Mouse (Mus musculus): ENCODE results near the gene Krt32. TPM values are rescaled to one million over a fixed set of nuclear protein-coding genes. Genes with fewer than 3 reads are reported as not detected.

Krt32 gene
- polyA plus RNA-seq (2012; ENCODE audit: insufficient read depth, insufficient read length, missing spikeins) = not detected in 2 replicates

DNA sequence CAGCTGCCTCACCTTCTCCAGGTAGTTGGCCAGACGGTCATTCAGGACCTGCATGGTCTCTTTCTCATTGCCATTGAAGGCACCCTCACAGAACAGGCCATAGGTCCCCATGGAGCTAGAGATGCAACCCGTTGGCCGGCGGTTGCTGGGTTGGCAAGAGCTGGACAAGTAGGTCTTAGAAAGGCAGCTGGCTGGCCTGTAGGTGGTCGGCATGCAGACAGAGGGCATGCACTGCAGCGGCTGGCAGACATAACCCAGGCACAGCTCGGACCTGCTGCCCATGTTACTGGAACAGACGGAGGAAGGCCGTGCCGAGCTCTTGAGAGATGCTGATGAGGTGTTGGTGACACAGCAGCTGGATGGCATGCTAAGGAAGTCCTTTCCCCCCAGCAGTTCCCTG lies at the start of gene Krt32:
Gene Krt32, minus strand, starts transcription at position 366 of the 400 bp plus-strand sequence.
- H3K4me1 ChIP-seq (ENCODE audit: control insufficient read depth, insufficient read depth, low read length) = no peaks in the 10 kb centered on the region
- TF ChIP-seq CTCF (IDR thresholded peaks at IDR 0.05; ENCODE audit: low read depth, low read length) (no peak), POLR2A (IDR thresholded peaks at IDR 0.05; ENCODE audit: borderline replicate concordance, low read depth, low read length) (no peak)
- no peak within 1 kb of the TSS for H3K4me3 ChIP-seq (ENCODE audit: insufficient read depth, low read length)
- H3K27ac ChIP-seq (ENCODE audit: insufficient read depth, low read depth, low read length) = no peak within 1 kb of the TSS

DNA sequence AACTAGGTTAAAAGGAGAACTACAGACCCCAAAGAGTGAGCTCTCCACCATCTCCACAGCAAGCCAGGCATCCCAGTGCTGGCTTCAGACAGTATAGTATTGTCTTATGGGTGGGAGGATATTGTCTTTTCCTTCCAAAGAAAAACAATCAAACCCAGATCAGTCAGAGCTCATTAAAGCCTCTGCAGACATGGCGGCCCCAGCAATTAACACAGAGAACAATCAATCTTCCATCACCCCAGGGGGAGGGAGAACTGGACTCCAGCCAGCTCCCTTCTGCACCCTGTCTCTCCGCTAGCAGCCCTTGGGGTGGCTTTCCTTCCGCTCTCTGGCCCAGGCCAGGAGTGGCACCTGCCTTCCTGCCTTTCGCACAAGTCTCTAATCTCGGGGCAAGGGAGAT lies 49.7 kb upstream of the Krt32 start:
- no peak for TF ChIP-seq POLR2A (IDR thresholded peaks at IDR 0.05; ENCODE audit: borderline replicate concordance, low read depth, low read length)
- TF ChIP-seq CTCF (IDR thresholded peaks at IDR 0.05; ENCODE audit: low read depth, low read length) = no peak
- Histone ChIP-seq H3K4me3 (ENCODE audit: insufficient read depth, low read length) (no peak overlapping the region), H3K27ac (ENCODE audit: insufficient read depth, low read depth, low read length) (no peak overlapping the region), H3K4me1 (ENCODE audit: control insufficient read depth, insufficient read depth, low read length) (no peaks in the 10 kb centered on the region)

DNA sequence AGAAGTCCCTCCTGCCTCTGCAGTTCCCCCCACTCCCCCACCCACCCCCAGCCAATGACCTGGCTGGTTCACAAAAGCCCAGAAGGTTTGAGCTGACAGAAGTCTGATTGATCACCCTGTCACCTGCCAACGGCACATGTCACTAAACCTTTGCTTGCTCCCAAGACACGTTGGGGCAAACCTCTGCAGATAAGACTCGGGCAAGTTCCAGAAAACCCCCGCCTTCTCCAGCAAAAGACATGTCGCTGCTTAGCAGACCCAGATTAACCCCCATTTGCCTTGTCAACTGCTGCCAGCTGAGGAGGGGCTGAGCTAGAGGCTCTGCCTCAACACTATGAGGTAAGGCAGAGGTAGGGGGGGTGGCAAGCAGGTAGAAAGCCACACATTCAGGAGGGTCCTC lies 48.5 kb upstream of the Krt32 start:
- Histone ChIP-seq H3K4me1 (ENCODE audit: control insufficient read depth, insufficient read depth, low read length) (no peaks in the 10 kb centered on the region), H3K4me3 (ENCODE audit: insufficient read depth, low read length) (no peak overlapping the region), H3K27ac (ENCODE audit: insufficient read depth, low read depth, low read length) (no peak overlapping the region)
- no peak for TF ChIP-seq POLR2A (IDR thresholded peaks at IDR 0.05; ENCODE audit: borderline replicate concordance, low read depth, low read length)
- no peak for TF ChIP-seq CTCF (IDR thresholded peaks at IDR 0.05; ENCODE audit: low read depth, low read length)

DNA sequence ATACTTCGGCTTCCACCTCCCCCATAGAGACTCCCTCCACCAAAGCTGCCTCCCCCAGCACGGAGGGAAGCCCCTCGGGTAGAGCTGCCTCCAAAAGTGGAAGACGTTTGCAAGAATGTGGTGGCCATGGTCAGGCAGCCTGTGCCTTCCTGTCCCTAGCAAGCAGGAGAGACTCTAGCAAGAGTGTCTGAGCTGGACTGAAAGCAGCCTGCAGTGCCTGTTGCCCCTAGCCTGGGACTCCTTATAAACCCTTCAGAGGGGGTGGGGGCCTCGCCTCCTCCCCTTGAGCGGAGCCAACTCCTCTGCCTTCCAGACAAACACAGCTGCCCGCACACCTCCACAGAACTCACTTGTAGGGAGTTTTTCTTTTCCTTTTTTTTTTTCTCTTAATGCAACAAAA lies 47.7 kb upstream of the Krt32 start, which contains the start of gene Krt15:
Gene Krt15, minus strand, starts transcription at position 198 of the 400 bp plus-strand sequence.
- no peak within 1 kb of the TSS for H3K27ac ChIP-seq (ENCODE audit: insufficient read depth, low read depth, low read length)
- H3K4me3 ChIP-seq (ENCODE audit: insufficient read depth, low read length) = no peak within 1 kb of the TSS
- no peak for TF ChIP-seq CTCF (IDR thresholded peaks at IDR 0.05; ENCODE audit: low read depth, low read length)
- TF ChIP-seq POLR2A (IDR thresholded peaks at IDR 0.05; ENCODE audit: borderline replicate concordance, low read depth, low read length) = no peak
- no peaks in the 10 kb centered on the region for H3K4me1 ChIP-seq (ENCODE audit: control insufficient read depth, insufficient read depth, low read length)

DNA sequence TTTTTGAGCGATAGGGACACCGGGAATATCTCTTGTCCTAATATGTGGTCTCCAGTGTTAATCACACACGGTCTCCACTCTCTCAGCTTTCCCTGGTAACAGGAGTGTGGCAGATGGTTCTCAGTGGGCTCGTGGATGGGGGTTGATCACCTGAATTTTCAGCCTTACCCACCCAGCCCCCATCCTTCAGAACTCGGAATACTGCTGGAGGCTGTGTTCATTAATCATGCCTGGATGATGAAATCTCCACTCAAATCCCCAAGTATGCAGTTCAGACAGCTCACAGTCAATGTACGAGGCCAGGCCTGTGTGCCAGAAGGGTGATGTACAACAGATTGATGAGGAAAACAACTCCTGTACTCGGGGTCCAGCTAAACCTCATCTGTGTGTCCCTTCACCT lies 36.9 kb upstream of the Krt32 start:
- TF ChIP-seq CTCF (IDR thresholded peaks at IDR 0.05; ENCODE audit: low read depth, low read length) (no peak), POLR2A (IDR thresholded peaks at IDR 0.05; ENCODE audit: borderline replicate concordance, low read depth, low read length) (no peak)

DNA sequence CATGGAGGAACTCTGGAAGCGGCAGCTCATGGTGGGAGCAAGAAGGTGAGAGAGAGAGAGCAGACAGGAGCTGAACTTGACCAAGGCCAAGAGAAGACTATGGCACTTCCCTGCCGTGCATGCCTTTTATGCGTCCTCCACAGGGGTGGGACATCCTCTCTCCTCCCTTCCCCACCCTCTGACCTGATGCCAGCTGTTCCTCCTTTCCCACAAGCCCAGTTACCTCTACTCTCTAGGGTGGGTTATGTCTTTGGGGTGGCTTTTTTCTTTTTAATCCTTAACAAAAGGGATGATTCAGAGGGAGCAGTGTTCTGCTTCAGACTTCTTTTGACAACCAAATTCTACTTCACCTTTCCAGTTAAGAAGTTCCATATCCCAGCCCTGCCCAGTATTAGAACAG lies 33.4 kb upstream of the Krt32 start, which contains the start of gene Krt13:
Gene Krt13, minus strand, starts transcription at position 101 of the 400 bp plus-strand sequence.
- TF ChIP-seq POLR2A (IDR thresholded peaks at IDR 0.05; ENCODE audit: borderline replicate concordance, low read depth, low read length) (no peak), CTCF (IDR thresholded peaks at IDR 0.05; ENCODE audit: low read depth, low read length) (no peak)
- Histone ChIP-seq H3K4me1 (ENCODE audit: control insufficient read depth, insufficient read depth, low read length) (no peaks in the 10 kb centered on the region), H3K27ac (ENCODE audit: insufficient read depth, low read depth, low read length) (no peak within 1 kb of the TSS), H3K4me3 (ENCODE audit: insufficient read depth, low read length) (no peak within 1 kb of the TSS)

More for the DNA sequence above, 36.9 kb upstream of the Krt32 start:
- Histone ChIP-seq H3K4me3 (ENCODE audit: insufficient read depth, low read length) (no peak overlapping the region), H3K4me1 (ENCODE audit: control insufficient read depth, insufficient read depth, low read length) (no peaks in the 10 kb centered on the region), H3K27ac (ENCODE audit: insufficient read depth, low read depth, low read length) (no peak overlapping the region)

DNA sequence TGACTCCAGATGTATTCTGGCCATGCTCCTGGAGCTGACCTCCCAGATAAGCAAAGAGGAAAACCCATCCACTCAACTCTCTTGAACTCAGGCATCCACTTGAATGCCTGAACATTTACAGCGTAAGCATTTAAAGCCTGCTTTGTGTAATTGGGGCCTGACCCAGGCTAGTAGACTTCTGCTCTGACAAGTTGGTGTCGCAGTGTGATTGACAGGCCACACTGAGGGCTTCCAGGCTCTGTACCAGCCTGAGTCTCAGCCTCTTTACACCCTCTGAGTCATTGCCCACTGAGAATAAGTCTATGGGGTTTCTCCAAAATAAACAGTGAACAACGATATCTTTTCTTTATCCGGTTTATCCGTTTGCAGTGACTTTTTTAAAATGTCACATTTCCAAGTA lies 32.3 kb upstream of the Krt32 start:
- H3K27ac ChIP-seq (ENCODE audit: insufficient read depth, low read depth, low read length) = no peak overlapping the region
- H3K4me1 ChIP-seq (ENCODE audit: control insufficient read depth, insufficient read depth, low read length) = no peaks in the 10 kb centered on the region
- no peak overlapping the region for H3K4me3 ChIP-seq (ENCODE audit: insufficient read depth, low read length)
- no peak for TF ChIP-seq CTCF (IDR thresholded peaks at IDR 0.05; ENCODE audit: low read depth, low read length)
- no peak for TF ChIP-seq POLR2A (IDR thresholded peaks at IDR 0.05; ENCODE audit: borderline replicate concordance, low read depth, low read length)

DNA sequence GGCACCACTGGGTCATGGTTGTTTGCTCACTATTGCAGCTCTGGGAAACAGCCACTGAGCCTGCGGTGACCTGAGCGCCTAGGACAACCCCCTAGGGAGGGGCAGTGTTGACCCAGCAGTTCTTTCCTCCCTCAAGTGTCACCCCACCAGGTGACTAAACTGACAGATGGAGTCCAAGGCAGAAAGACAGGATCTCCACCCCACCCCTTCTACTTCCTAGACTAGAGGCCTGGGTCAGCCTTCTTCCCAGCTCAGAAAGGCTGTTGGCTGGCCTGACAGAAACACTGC lies 25.7 kb upstream of the Krt32 start:
- no peak for TF ChIP-seq CTCF (IDR thresholded peaks at IDR 0.05; ENCODE audit: low read depth, low read length)
- TF ChIP-seq POLR2A (IDR thresholded peaks at IDR 0.05; ENCODE audit: borderline replicate concordance, low read depth, low read length) = no peak
- no peak overlapping the region for H3K27ac ChIP-seq (ENCODE audit: insufficient read depth, low read depth, low read length)

DNA sequence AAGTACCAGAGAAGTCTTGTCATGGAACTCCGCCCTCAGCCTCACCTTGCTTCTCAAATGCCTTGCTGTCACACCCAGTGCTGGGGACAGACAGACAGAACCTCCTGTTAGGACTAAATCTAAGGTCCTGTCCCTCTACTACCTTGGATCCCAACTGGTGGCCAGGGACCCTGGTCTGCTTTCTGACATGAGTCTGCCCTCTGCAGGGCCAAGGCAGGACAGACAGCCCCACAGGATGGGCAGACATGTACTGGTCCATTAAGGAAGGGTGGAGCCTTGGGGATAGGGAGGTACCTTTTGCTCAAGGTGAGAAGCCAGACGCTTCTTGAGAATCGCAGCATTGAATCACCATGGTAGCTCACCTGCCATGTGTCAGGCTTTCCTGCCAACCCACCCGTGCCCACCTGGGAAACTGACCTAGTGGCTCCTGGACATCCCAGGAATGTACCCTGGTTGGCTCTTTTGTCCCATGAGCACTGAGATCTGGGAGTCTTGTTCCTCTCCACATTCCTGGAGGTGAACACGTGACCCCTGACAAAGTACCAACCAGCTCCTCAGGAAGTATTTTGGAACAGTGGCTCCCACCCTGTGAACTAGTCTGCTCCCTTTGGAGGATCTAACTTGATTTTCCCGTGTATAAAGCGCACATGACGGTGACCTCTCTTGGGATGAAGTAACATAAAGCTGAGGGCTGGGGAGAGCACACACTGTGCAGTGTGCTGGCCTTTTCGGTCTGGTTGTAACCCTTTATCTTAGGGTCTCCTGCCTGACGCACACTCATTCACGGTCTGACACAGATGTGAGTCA lies 25.1 kb upstream of the Krt32 start:
- Histone ChIP-seq H3K4me1 (ENCODE audit: control insufficient read depth, insufficient read depth, low read length) (no peaks in the 10 kb centered on the region), H3K4me3 (ENCODE audit: insufficient read depth, low read length) (no peak overlapping the region), H3K27ac (ENCODE audit: insufficient read depth, low read depth, low read length) (no peak overlapping the region)
- TF ChIP-seq CTCF (IDR thresholded peaks at IDR 0.05; ENCODE audit: low read depth, low read length) (no peak), POLR2A (IDR thresholded peaks at IDR 0.05; ENCODE audit: borderline replicate concordance, low read depth, low read length) (no peak)

More for the DNA sequence above, 25.7 kb upstream of the Krt32 start:
- Histone ChIP-seq H3K4me3 (ENCODE audit: insufficient read depth, low read length) (no peak overlapping the region), H3K4me1 (ENCODE audit: control insufficient read depth, insufficient read depth, low read length) (no peaks in the 10 kb centered on the region)

DNA sequence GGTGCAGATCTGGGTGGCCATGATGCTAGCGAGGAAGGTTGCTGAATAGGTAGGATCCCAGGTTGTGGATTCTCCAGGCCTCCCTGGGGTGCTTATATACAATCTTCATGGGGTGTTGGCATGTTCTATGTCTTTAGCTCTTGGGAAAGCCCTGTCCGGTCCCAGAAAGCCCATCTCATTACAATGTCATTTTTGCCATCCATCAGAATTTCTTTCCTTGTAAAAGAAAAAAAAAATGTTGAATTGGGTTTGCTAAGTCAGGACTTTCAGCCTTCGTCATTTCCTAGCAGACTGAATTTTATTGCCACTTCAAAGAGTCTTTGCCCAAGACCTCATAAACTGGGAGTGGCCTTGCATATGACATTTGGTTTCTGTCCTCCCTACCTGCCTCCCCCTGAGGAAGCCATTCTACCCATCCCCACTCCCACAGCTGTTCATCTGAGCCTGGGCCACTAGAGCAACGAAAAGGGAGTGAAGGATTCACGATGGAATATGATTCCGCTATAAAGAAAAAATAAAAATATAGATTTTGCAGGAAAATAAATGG lies 17.6 kb upstream of the Krt32 start, which contains the start of gene Krt36:
Gene Krt36, minus strand, starts transcription at position 51 of the 547 bp plus-strand sequence.
- TF ChIP-seq POLR2A (IDR thresholded peaks at IDR 0.05; ENCODE audit: borderline replicate concordance, low read depth, low read length) = no peak
- TF ChIP-seq CTCF (IDR thresholded peaks at IDR 0.05; ENCODE audit: low read depth, low read length) = no peak
- Histone ChIP-seq H3K4me3 (ENCODE audit: insufficient read depth, low read length) (no peak within 1 kb of the TSS), H3K27ac (ENCODE audit: insufficient read depth, low read depth, low read length) (no peak within 1 kb of the TSS), H3K4me1 (ENCODE audit: control insufficient read depth, insufficient read depth, low read length) (no peaks in the 10 kb centered on the region)

All from bone marrow macrophage, adult 2 months (primary cell).